Mouse (Mus musculus) stomach, embryonic 16.5 days (tissue): ENCODE results near the gene Trim67. TPM values are rescaled to one million over a fixed set of nuclear protein-coding genes. Genes with fewer than 3 reads are reported as not detected.

Experiments used
- ATAC-seq: fragments of 200-750 bp; cut with Nextera tagmentation; 2 replicates; pipeline ENCODE4 v1.8.0; 2017; ENCODE audit warnings: moderate number of reproducible peaks, moderate TSS enrichment; ENCODE audit not compliant: insufficient read depth, low FRiP score
- H3K27ac ChIP-seq: fragments of 300-500 bp; sonication (generic); 2 replicates; pipeline ENCODE4 v1.5.1; 2014; ENCODE audit warnings: low read length
- H3K27me3 ChIP-seq: fragments of 300-500 bp; sonication (generic); 2 replicates; pipeline ENCODE4 v1.6.1; 2014; ENCODE audit warnings: low read length, control low read depth, mixed read lengths; ENCODE audit not compliant: control insufficient read depth, insufficient read depth
- H3K36me3 ChIP-seq: fragments of 300-500 bp; sonication (generic); 2 replicates; pipeline ENCODE4 v1.6.1; 2014; ENCODE audit warnings: low read length; ENCODE audit not compliant: control insufficient read depth, insufficient read depth
- H3K4me1 ChIP-seq: fragments of 300-500 bp; sonication (generic); 2 replicates; pipeline ENCODE4 v1.6.1; 2014; ENCODE audit warnings: low read length, control low read depth, mixed read lengths; ENCODE audit not compliant: control insufficient read depth, insufficient read depth
- H3K4me2 ChIP-seq: fragments of 300-500 bp; sonication (generic); 2 replicates; pipeline ENCODE4 v1.6.1; 2014; ENCODE audit warnings: low read depth, low read length, mixed read lengths
- H3K4me3 ChIP-seq: fragments of 300-500 bp; sonication (generic); replicated peaks from 2 replicates; pipeline ENCODE4 v1.5.1; 2014; ENCODE audit warnings: mild to moderate bottlenecking, low read length
- H3K9ac ChIP-seq: fragments of 300-500 bp; sonication (generic); 2 replicates; pipeline ENCODE4 v1.6.1; 2014; ENCODE audit warnings: low read length
- H3K9me3 ChIP-seq: fragments of 300-500 bp; sonication (generic); replicated peaks from 2 replicates; pipeline ENCODE4 v1.6.1; 2016; ENCODE audit warnings: low read length, control low read depth; ENCODE audit not compliant: control insufficient read depth
- WGBS: fragments of 180-500 bp; shearing (Covaris S2); extraction: QIAGEN DNeasy Blood & Tissue Kit; methylation state at CpG from one replicate; pipeline ENCODE4 v1.1.7; 2014; 5-methylcytosine and 5-hydroxymethylcytosine counted together
- polyA plus RNA-seq: library from polyadenylated mRNA; unstranded; fragments of >200 nt; fragmentation: Nextera tagmentation; extraction: Ambion mirVana; gene quantifications from 2 replicates; pipeline ENCODE4 v1.2.1, GENCODE M21; 2015

The Trim67 gene
- polyA plus RNA-seq, 1 experiment from 2014 or later: 0.40 TPM

DNA sequence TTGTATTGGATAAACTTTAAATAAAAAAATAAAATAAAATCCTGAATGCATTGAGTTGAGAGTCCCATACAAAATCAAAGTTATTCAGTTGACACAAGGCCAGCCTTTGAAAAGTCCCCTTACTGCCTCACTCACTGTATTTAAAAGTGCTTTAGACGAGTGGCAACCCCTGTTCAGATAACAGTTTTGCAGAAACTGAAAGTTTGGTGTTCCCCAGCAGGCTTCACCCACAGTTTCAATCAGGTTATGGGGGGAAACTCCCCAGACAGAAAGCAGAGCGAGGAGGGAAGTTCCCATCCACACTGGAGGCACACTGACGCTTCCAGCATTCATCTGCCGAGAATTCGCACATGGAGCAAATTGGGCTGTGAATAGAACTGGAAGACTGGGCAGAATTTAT lies 36.3 kb upstream of the Trim67 start:
- H3K9ac ChIP-seq: no peak overlapping the region
- H3K36me3 ChIP-seq: no peaks in the 10 kb centered on the region
- 66% methylated on average over 5 of the region's 5 CpGs for WGBS
- ATAC-seq: no peak
- peaks cover 3% of the 10 kb centered on the region; the same call in 1 of the 2 replicates for H3K27me3 ChIP-seq
- H3K4me2 ChIP-seq: no peak overlapping the region
- no peak overlapping the region for H3K4me3 ChIP-seq
- H3K4me1 ChIP-seq: peaks cover 15% of the 10 kb centered on the region
- no peaks in the 10 kb centered on the region for H3K9me3 ChIP-seq
- H3K27ac ChIP-seq: no peak overlapping the region

DNA sequence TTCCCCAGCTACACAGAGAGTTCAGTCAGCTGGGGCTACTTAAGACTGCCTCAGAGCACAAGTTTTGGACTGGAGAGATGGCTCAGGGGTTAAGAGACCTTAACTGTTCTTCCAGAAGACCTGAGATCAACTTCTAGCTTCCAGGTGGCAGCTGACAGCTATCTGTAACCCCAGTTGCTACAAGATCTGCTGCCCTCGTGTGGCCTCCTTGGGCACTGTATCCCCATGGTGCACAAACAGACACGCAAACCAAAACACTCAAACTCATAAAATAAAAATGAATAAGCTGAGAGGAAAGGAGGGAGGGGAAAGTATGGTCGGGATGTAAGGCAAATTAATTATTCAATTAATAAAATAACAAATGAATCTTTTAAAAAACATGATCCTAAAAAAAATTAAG lies 34.3 kb upstream of the Trim67 start:
- Histone ChIP-seq H3K9ac (no peak overlapping the region), H3K27me3 (no peaks in the 10 kb centered on the region), H3K36me3 (no peaks in the 10 kb centered on the region), H3K4me1 (peaks cover 10% of the 10 kb centered on the region), H3K4me3 (no peak overlapping the region), H3K27ac (no peak overlapping the region), H3K9me3 (no peaks in the 10 kb centered on the region), H3K4me2 (no peak overlapping the region)
- 38% methylated on average over 3 of the region's 3 CpGs for WGBS
- no peak for ATAC-seq

DNA sequence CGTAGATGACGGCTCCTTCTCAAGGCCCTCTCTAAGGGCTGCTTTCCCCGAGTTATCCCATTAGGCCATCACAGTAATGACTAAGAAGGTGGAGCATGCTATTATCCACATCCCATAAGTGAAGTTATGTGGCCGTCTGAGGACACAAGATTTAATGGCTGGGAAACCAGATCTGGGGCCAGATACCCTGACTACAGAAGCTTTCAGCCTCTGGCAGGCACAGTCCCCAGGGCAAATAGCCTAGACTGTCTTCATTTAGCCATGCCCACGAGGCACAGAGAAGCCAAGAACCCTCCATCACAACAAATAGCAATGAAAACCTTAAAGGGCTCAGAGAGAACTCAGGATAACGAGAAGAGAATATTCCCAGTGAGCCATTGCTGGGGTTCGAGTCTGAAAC lies 29.8 kb upstream of the Trim67 start:
- no peak overlapping the region for H3K27ac ChIP-seq
- no peaks in the 10 kb centered on the region for H3K4me1 ChIP-seq
- no peaks in the 10 kb centered on the region for H3K27me3 ChIP-seq
- no peak for ATAC-seq
- no peaks in the 10 kb centered on the region for H3K36me3 ChIP-seq
- no peaks in the 10 kb centered on the region for H3K9me3 ChIP-seq
- H3K4me3 ChIP-seq: no peak overlapping the region
- no peak overlapping the region for H3K4me2 ChIP-seq
- H3K9ac ChIP-seq: no peak overlapping the region
- 71% methylated on average over 7 of the region's 7 CpGs for WGBS

DNA sequence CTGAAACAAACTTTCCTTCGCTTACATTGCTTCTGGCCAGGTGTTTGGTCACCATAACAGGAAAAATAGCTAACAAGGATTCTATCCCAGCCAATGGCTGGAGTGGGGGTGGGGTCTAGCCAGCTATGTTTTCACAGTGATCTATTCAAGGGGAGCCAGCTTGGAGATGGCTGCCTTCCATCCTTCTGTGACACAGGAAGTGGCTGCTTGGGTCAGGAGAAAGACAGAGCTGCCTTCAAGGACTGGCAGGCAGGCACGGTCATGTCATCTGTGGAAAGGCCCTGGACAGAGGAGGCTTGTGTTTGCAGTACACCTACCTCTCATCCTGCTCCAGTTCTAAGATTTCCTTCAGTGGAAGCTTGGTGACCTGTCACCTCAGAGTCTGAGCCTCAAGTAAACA lies 20.5 kb upstream of the Trim67 start:
- WGBS: 33% methylated on average over 2 of the region's 2 CpGs
- Histone ChIP-seq H3K27ac (no peak overlapping the region), H3K27me3 (no peaks in the 10 kb centered on the region), H3K4me2 (no peak overlapping the region), H3K4me3 (no peak overlapping the region), H3K36me3 (no peaks in the 10 kb centered on the region), H3K9me3 (no peaks in the 10 kb centered on the region), H3K9ac (no peak overlapping the region), H3K4me1 (no peaks in the 10 kb centered on the region)
- no peak for ATAC-seq

DNA sequence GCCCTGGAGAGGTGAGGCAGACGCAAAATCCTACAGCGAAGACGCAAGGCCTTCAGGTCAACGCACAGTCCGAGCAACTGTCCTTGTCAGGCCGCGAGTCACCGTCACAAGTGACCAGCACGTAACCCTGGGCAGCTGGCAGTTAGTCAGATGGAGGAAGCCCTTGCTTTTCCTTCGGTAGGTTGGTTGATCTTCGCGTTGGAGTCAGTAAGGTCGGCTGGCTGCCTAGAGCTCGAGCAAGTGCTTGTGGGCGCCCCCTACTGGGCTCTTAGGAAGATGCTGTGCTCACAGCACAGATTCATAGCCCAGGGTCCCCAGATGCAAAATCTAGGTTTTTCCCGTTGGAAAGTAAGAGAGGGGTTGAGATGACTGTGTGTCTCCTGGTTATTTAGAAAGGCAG lies 17.2 kb upstream of the Trim67 start:
- 16% methylated on average over 16 of the region's 16 CpGs for WGBS
- Histone ChIP-seq H3K9ac (no peak overlapping the region), H3K27ac (no peak overlapping the region), H3K9me3 (no peaks in the 10 kb centered on the region), H3K4me1 (0 out of 2 replicates have a peak, but pooled peaks cover 3% of the 10 kb centered on the region), H3K4me2 (peak overlapping the region; percentile 41; the same call in 1 of the 2 replicates), H3K36me3 (no peaks in the 10 kb centered on the region), H3K4me3 (no peak overlapping the region), H3K27me3 (no peaks in the 10 kb centered on the region)
- ATAC-seq: no peak

DNA sequence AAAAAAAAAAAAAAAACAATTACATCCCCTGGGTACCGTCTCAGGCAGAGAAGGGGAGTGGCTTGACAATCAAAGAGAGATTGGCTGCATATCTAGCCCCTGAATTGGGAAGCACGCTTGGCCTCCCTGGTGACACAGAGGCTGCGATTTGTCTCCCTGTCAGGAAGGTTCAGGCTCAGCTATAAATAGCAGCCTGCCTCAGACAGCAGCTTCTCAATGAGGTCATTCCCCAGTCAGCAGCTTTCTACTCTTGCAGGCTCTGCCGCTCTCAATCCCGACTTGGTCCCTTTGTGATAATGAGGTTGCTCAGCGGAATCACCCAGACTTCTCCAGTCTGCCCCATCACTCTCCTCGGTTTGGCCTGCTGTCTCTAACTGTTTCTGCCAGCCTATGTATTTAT lies 12.7 kb upstream of the Trim67 start:
- no peaks in the 10 kb centered on the region for H3K27me3 ChIP-seq
- H3K36me3 ChIP-seq: no peaks in the 10 kb centered on the region
- no peak overlapping the region for H3K4me3 ChIP-seq
- no peak overlapping the region for H3K9ac ChIP-seq
- no peak overlapping the region for H3K27ac ChIP-seq
- no peak overlapping the region for H3K4me2 ChIP-seq
- H3K4me1 ChIP-seq: 0 out of 2 replicates have a peak, but pooled peaks cover 3% of the 10 kb centered on the region
- WGBS: 6% methylated on average over 7 of the region's 7 CpGs
- peak; percentile 75 for ATAC-seq
- no peaks in the 10 kb centered on the region for H3K9me3 ChIP-seq

DNA sequence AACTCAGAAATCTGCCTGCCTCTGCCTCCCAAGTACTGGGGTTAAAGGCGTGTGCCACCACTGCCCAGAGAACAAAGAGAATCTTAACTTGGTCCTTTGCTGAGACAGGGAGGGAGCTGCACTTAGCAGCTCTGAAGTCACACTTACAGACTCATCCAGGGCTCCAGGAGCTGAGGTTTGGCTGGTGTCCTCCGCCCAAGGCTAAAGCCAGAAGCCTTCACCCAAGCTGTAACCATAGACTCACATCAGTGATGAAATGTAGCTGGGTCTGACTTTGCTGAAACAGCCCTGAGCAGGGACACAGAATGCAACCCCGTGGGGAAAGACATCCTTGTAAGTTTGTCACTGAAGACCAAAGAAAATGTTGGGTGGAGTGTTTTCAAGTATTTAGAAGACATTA lies 10.5 kb upstream of the Trim67 start:
- Histone ChIP-seq H3K9me3 (no peaks in the 10 kb centered on the region), H3K4me2 (no peak overlapping the region), H3K4me1 (0 out of 2 replicates have a peak, but pooled peaks cover 3% of the 10 kb centered on the region), H3K9ac (no peak overlapping the region), H3K27ac (no peak overlapping the region), H3K4me3 (no peak overlapping the region), H3K27me3 (peaks cover 6% of the 10 kb centered on the region; the same call in 1 of the 2 replicates), H3K36me3 (no peaks in the 10 kb centered on the region)
- no peak for ATAC-seq
- 81% methylated on average over 3 of the region's 3 CpGs for WGBS

DNA sequence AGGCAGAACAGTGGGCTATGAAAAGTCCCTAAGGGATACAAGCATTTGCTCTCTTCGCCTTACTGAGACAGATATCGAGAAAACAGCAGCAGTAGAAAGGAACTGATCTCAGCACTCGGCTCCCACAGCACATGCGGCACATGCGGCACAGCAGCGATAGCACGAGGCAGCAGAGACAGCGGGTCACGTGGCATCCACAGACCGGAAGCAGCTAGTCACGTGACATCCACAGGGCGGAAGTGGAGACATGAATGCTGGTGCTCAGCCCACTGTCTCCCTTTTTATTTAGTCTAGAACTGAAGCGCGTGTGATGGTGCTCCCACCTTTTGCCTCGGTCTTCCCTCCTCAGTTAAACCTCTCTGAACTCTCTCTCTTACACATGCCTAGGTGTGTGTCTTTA lies 9.7 kb upstream of the Trim67 start:
- H3K9me3 ChIP-seq: no peaks in the 10 kb centered on the region
- H3K27me3 ChIP-seq: peaks cover 6% of the 10 kb centered on the region; the same call in 1 of the 2 replicates
- no peak overlapping the region for H3K4me3 ChIP-seq
- 90% methylated on average over 15 of the region's 15 CpGs for WGBS
- no peak overlapping the region for H3K9ac ChIP-seq
- no peak for ATAC-seq
- H3K27ac ChIP-seq: no peak overlapping the region
- no peak overlapping the region for H3K4me2 ChIP-seq
- H3K36me3 ChIP-seq: no peaks in the 10 kb centered on the region
- H3K4me1 ChIP-seq: 0 out of 2 replicates have a peak, but pooled peaks cover 3% of the 10 kb centered on the region

DNA sequence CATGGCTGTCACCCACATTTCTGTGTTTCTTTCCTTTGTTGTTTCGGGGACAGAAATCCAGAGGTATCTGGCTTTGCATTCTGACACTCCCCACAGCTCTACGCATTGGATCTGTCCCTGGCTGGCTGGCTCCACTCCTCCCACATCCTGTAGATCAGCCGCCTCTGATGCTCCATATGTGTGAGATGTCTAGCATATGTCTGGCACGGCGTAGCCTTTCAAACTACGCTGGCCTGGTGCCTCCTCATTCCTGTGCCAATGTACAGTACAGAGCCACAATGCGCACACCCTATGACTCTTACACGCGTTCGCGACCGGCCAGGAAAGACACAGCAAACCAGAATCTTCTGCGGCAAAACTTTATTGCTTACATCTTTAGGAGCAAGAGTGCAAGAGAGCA lies 8.3 kb upstream of the Trim67 start:
- H3K4me3 ChIP-seq: no peak overlapping the region
- 0 out of 2 replicates have a peak, but pooled peaks cover 3% of the 10 kb centered on the region for H3K4me1 ChIP-seq
- ATAC-seq: no peak
- H3K9ac ChIP-seq: no peak overlapping the region
- no peak overlapping the region for H3K27ac ChIP-seq
- H3K9me3 ChIP-seq: no peaks in the 10 kb centered on the region
- H3K4me2 ChIP-seq: no peak overlapping the region
- peaks cover 6% of the 10 kb centered on the region; the same call in 1 of the 2 replicates for H3K27me3 ChIP-seq
- WGBS: 83% methylated on average over 13 of the region's 13 CpGs
- H3K36me3 ChIP-seq: no peaks in the 10 kb centered on the region

DNA sequence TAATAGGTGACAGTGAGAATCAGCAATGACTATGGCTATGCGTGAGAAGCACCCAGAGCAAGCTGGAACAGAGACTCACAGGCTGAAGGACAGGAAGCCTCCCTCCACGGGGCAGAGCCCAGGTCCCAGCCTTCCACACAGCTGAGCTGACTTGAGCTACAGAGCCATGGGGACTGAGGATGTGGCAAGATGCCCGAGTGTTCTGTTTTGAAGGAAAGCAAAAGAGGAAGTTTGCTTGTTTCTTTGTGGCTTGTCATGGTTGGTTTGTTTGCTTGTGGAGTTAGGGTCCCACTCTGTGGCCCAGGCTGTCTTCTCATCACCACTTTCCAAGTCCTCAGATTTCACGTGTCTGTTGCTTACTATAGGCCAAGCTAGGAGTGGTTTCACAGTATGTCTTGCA lies 2.2 kb upstream of the Trim67 start:
- Histone ChIP-seq H3K9ac (no peak overlapping the region), H3K36me3 (no peaks in the 10 kb centered on the region), H3K9me3 (no peaks in the 10 kb centered on the region), H3K27ac (no peak overlapping the region), H3K4me2 (no peak overlapping the region), H3K4me3 (no peak overlapping the region), H3K4me1 (peaks cover 13% of the 10 kb centered on the region), H3K27me3 (peaks cover 50% of the 10 kb centered on the region)
- no peak for ATAC-seq
- WGBS: 73% methylated on average over 4 of the region's 4 CpGs
